Mouse (Mus musculus) bone marrow macrophage, adult 2 months (primary cell): Measurements from ENCODE around the gene Zbtb7a.

Experiments used
- CTCF ChIP-seq: IDR thresholded peaks from 2 replicates; pipeline ENCODE4 v1.5.1; 2012; ENCODE audit warnings: low read depth, mild to moderate bottlenecking, low read length, moderate library complexity
- POLR2A ChIP-seq: IDR thresholded peaks from 2 replicates; pipeline ENCODE4 v1.6.1; 2012; ENCODE audit warnings: mild to moderate bottlenecking, low read depth, low read length, borderline replicate concordance

DNA sequence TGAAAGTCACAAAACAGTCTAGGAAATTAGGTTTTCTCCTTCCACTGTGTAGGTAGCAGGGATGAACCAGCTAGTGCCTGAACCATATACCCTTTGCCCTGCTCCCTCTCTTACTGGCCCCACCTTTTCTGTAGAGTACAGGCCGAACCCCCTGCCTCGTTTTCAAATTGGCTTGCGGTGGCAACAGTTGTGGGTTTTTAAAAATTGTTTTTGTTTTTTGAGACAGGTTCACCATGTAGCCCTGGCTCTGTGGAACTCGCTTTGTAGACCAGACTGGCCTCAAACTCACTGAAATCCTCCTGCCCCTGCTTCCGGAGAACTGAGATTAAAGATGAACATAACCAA, 33.0 kb downstream of the Zbtb7a start:
- TF ChIP-seq POLR2A: no peak
- TF ChIP-seq CTCF: no peak
